Mouse (Mus musculus): ENCODE results near the gene 2610301B20Rik.
A peak's percentile ranks its signal among the peaks of the same experiment; 100 is the strongest.
"Not testable (repeated sequence)": the region's sequence is repeated elsewhere in the genome, so short reads cannot be mapped to it uniquely, and the experiment has no call there.

Gene 2610301B20Rik

DNA sequence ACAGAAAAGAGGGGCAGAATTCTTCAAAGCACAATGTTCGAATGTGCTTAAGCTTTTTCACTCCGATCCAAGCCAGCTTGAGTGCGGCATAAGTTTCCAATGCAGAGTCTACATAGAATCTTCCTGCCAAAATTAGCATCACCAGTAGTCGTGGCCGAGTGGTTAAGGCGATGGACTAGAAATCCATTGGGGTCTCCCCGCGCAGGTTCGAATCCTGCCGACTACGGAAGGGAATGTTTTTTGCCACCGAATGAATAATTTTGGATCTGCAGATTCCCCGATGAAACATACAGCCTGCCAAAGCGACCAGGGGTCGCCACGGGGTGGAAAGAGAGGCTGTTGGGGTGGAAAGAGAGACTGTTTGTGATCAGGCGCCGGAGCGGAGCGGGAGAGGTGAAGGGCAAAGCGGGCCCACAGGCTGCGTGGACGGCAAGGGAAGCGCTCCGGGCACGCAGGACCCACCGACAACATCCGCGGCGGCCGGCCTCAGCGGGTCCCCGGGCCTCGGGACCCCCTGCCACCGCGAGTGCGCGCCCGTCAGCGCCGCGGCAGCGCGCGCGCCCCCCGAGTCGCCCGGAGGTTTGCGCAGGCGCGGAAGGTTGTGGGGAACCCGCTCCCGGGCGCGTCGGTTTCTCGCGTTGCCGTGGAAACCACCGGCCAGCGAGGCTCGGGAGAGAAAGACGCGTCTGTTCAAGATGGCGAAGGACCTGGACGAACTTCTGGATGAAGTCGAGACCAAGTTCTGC is at the start of gene 2610301B20Rik:
Gene 2610301B20Rik (plus strand): TSS at position 579 of the 746 bp plus-strand sequence.
- DNase-seq (ENCODE audit: low spot score): peak; percentile 90

GRCm38 (mm10) chr4:10833273-10833672 is 41.0 kb upstream of the 2610301B20Rik start:
- DNase-seq (ENCODE audit: low spot score): no peak

DNA sequence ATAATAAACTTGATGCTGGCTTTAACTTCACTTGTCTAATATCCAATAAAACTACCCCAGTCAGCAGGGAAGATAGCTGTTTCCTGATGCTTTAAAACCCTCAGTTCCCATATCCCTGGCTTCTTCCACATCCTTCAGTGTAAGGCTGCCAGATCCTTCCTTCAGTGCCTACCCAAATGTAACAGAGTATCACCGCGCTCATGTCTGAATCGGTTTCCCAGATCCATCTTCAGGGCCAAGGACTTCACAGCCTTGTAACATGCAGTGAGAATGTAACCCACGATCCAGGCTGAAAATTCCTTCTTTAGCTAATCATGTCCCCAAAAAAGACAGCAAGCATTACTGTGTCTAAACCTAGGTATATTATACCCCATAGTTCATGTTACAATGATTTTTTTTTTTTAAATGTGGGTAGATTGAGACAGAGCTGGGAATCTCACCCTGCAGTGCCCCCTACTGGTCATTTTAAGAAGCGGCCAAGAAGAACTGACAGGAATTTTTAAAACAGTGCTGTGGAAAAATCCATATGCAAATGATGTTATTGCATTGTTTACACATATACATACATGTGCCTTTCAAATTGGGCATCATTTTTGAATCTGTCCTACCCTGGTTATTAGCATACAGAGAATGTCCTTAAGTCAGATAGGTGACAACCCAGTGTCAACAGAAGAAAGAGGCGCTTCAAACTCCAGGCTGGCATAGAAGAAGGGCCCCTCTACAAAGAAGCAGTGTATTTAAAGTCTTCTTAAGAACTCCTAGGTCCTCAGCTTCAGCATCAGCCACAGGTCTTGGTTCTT is 38.8 kb upstream of the 2610301B20Rik start:
- DNase-seq (ENCODE audit: low spot score): no peak

- no peak for DNase-seq (ENCODE audit: low spot score)
Observed at GRCm38 (mm10) chr4:10845848-10846247, 28.4 kb upstream of the 2610301B20Rik start.

GRCm38 (mm10) chr4:10849812-10850211 is 24.5 kb upstream of the 2610301B20Rik start:
- DNase-seq (ENCODE audit: low spot score): no peak

DNA sequence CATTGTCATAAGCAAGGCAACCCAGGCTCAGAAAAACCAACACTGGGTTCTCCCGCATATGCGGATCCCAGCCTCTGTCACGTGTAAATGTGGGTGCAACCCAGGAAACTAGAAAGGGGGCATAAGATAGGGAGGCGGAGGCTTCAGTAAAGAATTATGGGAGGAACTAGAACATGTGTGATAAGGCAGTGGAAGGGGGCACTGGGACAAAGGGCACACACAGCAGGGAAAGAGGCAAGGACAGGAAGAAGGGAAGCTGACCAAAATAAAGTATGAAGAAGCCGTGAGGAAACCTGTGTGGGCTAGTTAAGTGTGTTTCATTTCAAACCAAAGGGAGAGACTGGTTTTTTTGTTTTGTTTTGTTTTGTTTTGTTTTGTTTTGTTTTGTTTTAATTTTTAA is 23.3 kb upstream of the 2610301B20Rik start:
- no peak for DNase-seq (ENCODE audit: low spot score)

GRCm38 (mm10) chr4:10859174-10859573 is 15.1 kb upstream of the 2610301B20Rik start:
- no peak for DNase-seq (ENCODE audit: low spot score)

DNA sequence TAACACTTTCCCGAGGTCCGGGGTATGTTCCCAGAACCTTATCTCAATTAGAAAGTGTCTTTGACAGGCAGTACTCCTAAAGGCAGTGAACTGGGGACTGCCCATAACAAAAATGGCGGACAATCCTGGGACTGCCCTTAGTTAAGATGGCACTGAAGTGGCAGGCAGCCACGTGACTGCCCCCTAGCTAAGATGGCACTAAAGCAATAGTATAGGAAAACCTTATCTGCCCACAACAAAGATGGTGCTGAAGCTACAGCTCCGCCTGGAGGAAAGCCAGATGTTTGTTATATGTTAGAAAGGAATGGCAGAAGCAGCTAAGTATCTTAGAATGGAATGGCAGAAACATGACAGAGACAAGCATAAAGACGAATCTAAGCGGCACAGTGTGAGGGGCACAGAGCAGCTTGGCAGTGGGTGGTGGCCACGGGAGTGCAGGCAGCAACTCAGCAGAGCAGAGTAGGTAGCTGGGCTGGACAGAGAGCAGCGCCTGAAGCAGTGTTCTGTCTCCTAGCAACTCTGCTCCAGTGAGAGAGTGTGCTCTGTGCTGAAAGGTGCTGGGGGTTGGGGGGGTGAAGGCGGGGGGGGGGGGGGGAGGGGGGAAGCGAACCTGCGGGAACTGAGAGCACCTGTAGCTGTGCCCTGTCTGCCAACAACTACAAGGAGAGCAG is 14.3 kb upstream of the 2610301B20Rik start:
- DNase-seq (ENCODE audit: low spot score): peak; percentile 32

GRCm38 (mm10) chr4:10860825-10861224 is 13.5 kb upstream of the 2610301B20Rik start:
- DNase-seq (ENCODE audit: low spot score): no peak

- DNase-seq (ENCODE audit: low spot score): not testable (repeated sequence)
Observed at GRCm38 (mm10) chr4:10862882-10863281, 11.4 kb upstream of the 2610301B20Rik start.

DNA sequence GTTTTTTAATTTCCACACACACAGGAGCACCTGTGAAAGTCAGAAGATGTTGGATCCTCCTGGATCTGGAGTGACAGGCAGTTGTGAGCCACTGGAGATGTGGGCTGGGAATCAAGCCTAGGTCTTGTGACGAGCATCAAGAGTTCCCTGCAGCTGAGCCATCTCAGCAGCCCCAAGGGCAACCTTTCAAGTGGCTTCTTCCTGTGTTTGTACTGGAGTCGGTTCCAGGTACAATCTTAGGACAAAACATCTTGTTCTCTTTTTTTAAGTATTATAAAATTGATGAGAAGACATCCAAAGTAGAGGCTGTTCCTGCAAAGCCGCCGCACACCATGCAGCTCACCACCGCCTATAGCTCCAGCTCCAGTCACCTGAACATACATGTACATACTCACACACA is 2.1 kb upstream of the 2610301B20Rik start:
- no peak for DNase-seq (ENCODE audit: low spot score)

DNA sequence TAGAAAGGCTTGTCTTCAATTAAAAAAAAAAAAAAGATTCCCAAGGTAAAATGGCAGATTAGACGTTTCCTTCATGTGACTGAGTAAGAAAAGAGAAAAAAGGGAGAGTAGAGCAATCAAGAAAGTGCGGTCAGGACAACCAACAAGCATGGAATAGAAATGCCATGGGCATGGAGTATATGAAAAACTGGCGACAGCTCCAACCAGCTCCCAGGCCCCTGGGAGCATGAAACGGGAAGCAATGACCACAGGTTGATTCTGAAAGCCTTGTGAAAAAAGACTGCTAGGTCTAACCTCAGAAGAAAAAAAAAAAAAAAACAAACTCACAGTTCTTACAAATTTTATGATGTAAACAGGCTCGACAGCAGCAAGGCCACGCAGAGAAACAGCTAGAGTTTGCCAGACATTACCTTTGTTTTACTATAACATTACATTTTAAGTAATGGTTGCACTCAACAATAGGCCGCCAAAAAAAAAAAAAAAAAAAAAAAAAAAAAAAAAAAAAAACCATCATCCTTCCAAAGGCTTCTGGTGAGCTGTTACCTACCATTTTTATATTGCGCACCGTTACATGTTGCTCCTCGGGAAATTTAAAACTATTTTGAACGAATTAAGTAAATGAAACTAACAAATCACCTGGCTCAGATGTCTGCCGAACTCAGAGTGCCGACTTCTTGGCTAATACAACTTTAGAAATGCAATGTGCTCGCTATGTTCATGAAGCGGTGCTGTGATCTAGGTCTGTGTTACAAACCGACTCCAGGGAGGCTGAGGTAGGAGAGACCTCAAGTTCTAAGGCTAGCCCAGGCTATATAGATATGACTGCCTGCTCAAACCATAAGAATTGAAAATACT is 1.4 kb upstream of the 2610301B20Rik start:
- DNase-seq (ENCODE audit: low spot score): no peak

GRCm38 (mm10) chr4:10873549-10873919 is 764 bp upstream of the 2610301B20Rik start:
- no peak for DNase-seq (ENCODE audit: low spot score)

- DNase-seq (ENCODE audit: low spot score): no peak
Observed at GRCm38 (mm10) chr4:10874718-10875121, 422 bp downstream of the 2610301B20Rik start.

DNA sequence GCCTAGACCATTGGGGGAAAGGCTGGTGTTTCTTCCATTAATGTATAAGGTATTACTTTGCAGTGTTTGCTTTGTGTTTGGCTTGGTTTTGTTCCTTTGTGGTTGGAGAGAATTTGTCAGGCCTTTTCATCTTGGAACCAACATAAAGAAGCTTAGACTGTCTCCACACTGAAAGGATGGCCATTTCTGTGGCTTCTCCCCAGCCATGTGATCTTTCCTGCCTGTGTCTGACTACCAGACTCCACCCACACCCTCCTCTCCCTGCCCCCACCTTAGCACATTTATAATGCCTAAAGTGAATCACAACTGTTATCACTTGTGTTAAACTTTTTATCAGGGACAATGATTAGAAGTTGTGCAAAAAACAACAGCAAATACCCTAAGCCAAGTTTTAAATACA is 1.1 kb downstream of the 2610301B20Rik start:
- DNase-seq (ENCODE audit: low spot score): no peak

- DNase-seq (ENCODE audit: low spot score): no peak
Observed at GRCm38 (mm10) chr4:10877057-10877456, 2.8 kb downstream of the 2610301B20Rik start.

- no peak for DNase-seq (ENCODE audit: low spot score)
Observed at GRCm38 (mm10) chr4:10883740-10884408, 9.6 kb downstream of the 2610301B20Rik start.

- no peak for DNase-seq (ENCODE audit: low spot score)
Observed at GRCm38 (mm10) chr4:10888835-10889234, 14.5 kb downstream of the 2610301B20Rik start.

GRCm38 (mm10) chr4:10896262-10896661 is 22.0 kb downstream of the 2610301B20Rik start:
- DNase-seq (ENCODE audit: low spot score): no peak

DNA sequence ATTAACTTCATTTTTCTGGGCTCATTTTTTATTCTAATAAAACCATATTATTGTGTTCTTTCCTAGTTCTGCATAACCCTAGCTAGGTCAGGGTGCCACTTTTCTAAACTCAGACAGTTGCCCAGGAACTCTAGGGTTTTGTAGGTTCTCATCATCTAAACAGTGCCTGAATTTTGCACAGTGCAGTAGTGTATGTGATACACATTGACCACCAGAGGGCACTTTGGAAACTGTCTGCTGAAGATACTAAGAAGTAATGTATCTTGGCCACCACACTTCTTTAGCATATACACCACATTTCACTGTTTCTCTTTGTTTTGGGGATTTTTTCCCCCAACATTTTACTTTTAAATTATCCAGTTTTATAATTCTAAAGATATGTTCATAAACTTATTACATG is 22.6 kb downstream of the 2610301B20Rik start:
- DNase-seq (ENCODE audit: low spot score): no peak

DNA sequence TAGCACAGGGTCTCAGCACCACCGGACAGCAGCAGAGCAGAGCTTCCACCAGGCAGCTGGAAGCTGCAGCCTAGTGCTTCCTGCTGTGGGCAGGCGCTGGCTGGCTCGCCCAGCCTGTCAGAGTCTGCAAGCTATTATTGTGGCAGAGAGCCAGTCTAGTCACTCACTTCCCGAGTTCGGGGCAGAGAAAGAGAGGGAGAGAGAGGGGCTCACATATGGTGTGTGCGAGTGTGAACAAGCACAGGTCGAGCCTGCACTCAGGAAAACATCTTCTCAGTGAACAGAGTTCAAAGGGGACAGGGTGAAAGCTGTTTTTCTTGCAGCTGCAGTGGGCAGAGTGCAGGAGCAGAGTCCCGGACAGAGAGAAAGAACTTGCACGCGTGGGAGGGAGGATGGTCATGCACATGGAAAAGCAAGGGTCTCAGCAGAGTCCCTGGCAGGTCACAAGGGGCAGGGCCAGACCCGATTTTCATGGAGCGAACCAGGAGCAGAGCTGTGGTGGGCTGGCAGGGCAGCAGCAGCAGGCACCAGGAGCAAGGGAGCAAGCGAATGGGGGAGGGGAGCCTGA is 31.0 kb downstream of the 2610301B20Rik start:
- no peak for DNase-seq (ENCODE audit: low spot score)

Data from left cerebral cortex, adult 11 months (tissue).